Mouse (Mus musculus): ENCODE data around the gene Tlx1.

DNA sequence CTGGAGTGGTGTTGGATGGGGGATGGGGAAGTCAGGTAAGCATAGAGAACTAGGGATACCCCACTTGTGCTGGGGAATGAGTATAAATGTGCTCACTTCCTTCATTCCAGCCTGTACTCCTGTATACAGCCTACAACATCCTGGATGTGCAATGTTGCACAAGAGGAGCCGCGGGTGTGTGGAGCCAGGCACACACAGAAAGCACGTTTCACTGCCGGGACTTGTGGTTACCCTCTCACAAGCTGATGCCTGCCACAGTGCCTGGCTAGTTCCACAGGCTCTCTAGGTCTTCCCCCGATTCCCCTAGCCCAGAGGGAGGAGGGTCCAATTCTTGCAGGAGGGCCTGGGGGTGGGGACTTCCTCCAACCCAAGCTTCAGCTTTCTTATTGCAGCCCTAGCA is 10.0 kb downstream of the Tlx1 start:
- TF ChIP-seq POLR2A (IDR thresholded peaks at IDR 0.05; ENCODE audit: insufficient read depth, low read depth, low read length) (no peak), CTCF (IDR thresholded peaks at IDR 0.05; ENCODE audit: insufficient read depth, low read depth, low read length) (no peak)
